Mouse (Mus musculus): ENCODE measurements around the gene Ndfip2. TPM values are rescaled to one million over a fixed set of nuclear protein-coding genes. Genes with fewer than 3 reads are reported as not detected.

The Ndfip2 gene
- polyA plus RNA-seq, 1 experiment from 2014 or later = 65.2 TPM

GRCm38 (mm10) chr14:105292139-105292538 lies 33.8 kb downstream of the Ndfip2 start:
- Histone ChIP-seq H3K9me3 (replicated peaks) (no peaks in the 10 kb centered on the region), H3K9ac (no peak overlapping the region), H3K4me3 (replicated peaks) (no peak overlapping the region), H3K36me3 (peaks cover 40% of the 10 kb centered on the region), H3K4me1 (no peaks in the 10 kb centered on the region), H3K4me2 (no peak overlapping the region), H3K27ac (no peak overlapping the region), H3K27me3 (no peaks in the 10 kb centered on the region)
- 91% methylated on average over 9 of the region's 9 CpGs for WGBS
- ATAC-seq (replicated peaks; ENCODE audit: low FRiP score) = no peak

GRCm38 (mm10) chr14:105293777-105294176 lies 35.4 kb downstream of the Ndfip2 start:
- Histone ChIP-seq H3K4me2 (no peak overlapping the region), H3K4me3 (replicated peaks) (no peak overlapping the region), H3K4me1 (no peaks in the 10 kb centered on the region), H3K27me3 (no peaks in the 10 kb centered on the region), H3K27ac (no peak overlapping the region), H3K36me3 (peaks cover 42% of the 10 kb centered on the region), H3K9ac (no peak overlapping the region), H3K9me3 (replicated peaks) (no peaks in the 10 kb centered on the region)
- WGBS = 78% methylated on average over 3 of the region's 3 CpGs
- 0 out of 2 replicates have a peak, but pooled peaks have one; percentile 29 for ATAC-seq (replicated peaks; ENCODE audit: low FRiP score)

GRCm38 (mm10) chr14:105295820-105296582 lies 37.6 kb downstream of the Ndfip2 start:
- no peaks in the 10 kb centered on the region for H3K27me3 ChIP-seq
- WGBS = 60% methylated on average over 6 of the region's 6 CpGs
- ATAC-seq (replicated peaks; ENCODE audit: low FRiP score) = 0 out of 2 replicates have a peak, but pooled peaks have one; percentile 48

GRCm38 (mm10) chr14:105299744-105300255 lies 41.4 kb downstream of the Ndfip2 start:
- WGBS = 87% methylated on average over 5 of the region's 5 CpGs
- H3K4me2 ChIP-seq = no peak overlapping the region
- H3K27ac ChIP-seq = no peak overlapping the region
- H3K36me3 ChIP-seq = peaks cover 32% of the 10 kb centered on the region
- H3K4me1 ChIP-seq = no peaks in the 10 kb centered on the region
- H3K4me3 ChIP-seq (replicated peaks) = no peak overlapping the region
- ATAC-seq (replicated peaks; ENCODE audit: low FRiP score) = no peak
- no peaks in the 10 kb centered on the region for H3K27me3 ChIP-seq
- H3K9ac ChIP-seq = no peak overlapping the region
- H3K9me3 ChIP-seq (replicated peaks) = no peaks in the 10 kb centered on the region

More at GRCm38 (mm10) chr14:105295820-105296582, 37.6 kb downstream of the Ndfip2 start:
- peaks cover 44% of the 10 kb centered on the region for H3K36me3 ChIP-seq
- no peak overlapping the region for H3K27ac ChIP-seq
- no peak overlapping the region for H3K9ac ChIP-seq
- H3K9me3 ChIP-seq (replicated peaks) = no peaks in the 10 kb centered on the region
- no peak overlapping the region for H3K4me3 ChIP-seq (replicated peaks)
- no peak overlapping the region for H3K4me2 ChIP-seq
- H3K4me1 ChIP-seq = no peaks in the 10 kb centered on the region

GRCm38 (mm10) chr14:105300551-105300950 lies 42.2 kb downstream of the Ndfip2 start:
- Histone ChIP-seq H3K4me2 (no peak overlapping the region), H3K36me3 (peaks cover 25% of the 10 kb centered on the region), H3K9ac (no peak overlapping the region), H3K27ac (no peak overlapping the region), H3K9me3 (replicated peaks) (no peaks in the 10 kb centered on the region), H3K27me3 (no peaks in the 10 kb centered on the region), H3K4me1 (no peaks in the 10 kb centered on the region), H3K4me3 (replicated peaks) (no peak overlapping the region)
- ATAC-seq (replicated peaks; ENCODE audit: low FRiP score) = no peak
- 74% methylated on average over 10 of the region's 10 CpGs for WGBS

GRCm38 (mm10) chr14:105302708-105303107 lies 44.3 kb downstream of the Ndfip2 start:
- Histone ChIP-seq H3K4me3 (replicated peaks) (no peak overlapping the region), H3K4me2 (no peak overlapping the region), H3K27ac (no peak overlapping the region), H3K27me3 (no peaks in the 10 kb centered on the region), H3K4me1 (no peaks in the 10 kb centered on the region), H3K9me3 (replicated peaks) (no peaks in the 10 kb centered on the region), H3K9ac (no peak overlapping the region), H3K36me3 (peaks cover 19% of the 10 kb centered on the region)
- WGBS = 79% methylated on average over 4 of the region's 4 CpGs
- ATAC-seq (replicated peaks; ENCODE audit: low FRiP score) = no peak

GRCm38 (mm10) chr14:105307716-105308115 lies 49.3 kb downstream of the Ndfip2 start:
- no peak overlapping the region for H3K9ac ChIP-seq
- no peak overlapping the region for H3K4me3 ChIP-seq (replicated peaks)
- 77% methylated on average over 4 of the region's 4 CpGs for WGBS
- peaks cover 23% of the 10 kb centered on the region for H3K36me3 ChIP-seq
- no peaks in the 10 kb centered on the region for H3K27me3 ChIP-seq
- no peak for ATAC-seq (replicated peaks; ENCODE audit: low FRiP score)
- H3K27ac ChIP-seq = no peak overlapping the region
- no peak overlapping the region for H3K4me2 ChIP-seq
- H3K4me1 ChIP-seq = no peaks in the 10 kb centered on the region
- no peaks in the 10 kb centered on the region for H3K9me3 ChIP-seq (replicated peaks)

GRCm38 (mm10) chr14:105312366-105312765 lies 54.0 kb downstream of the Ndfip2 start:
- Histone ChIP-seq H3K9ac (no peak overlapping the region), H3K4me3 (replicated peaks) (no peak overlapping the region), H3K4me2 (no peak overlapping the region), H3K4me1 (0 out of 2 replicates have a peak, but pooled peaks cover 2% of the 10 kb centered on the region), H3K9me3 (replicated peaks) (no peaks in the 10 kb centered on the region), H3K36me3 (peaks cover 16% of the 10 kb centered on the region; the same call in 1 of the 2 replicates), H3K27me3 (no peaks in the 10 kb centered on the region), H3K27ac (no peak overlapping the region)
- ATAC-seq (replicated peaks; ENCODE audit: low FRiP score) = no peak
- 90% methylated on average over 4 of the region's 4 CpGs for WGBS

- Histone ChIP-seq H3K4me3 (replicated peaks) (no peak overlapping the region), H3K27ac (no peak overlapping the region), H3K4me2 (no peak overlapping the region), H3K9me3 (replicated peaks) (no peaks in the 10 kb centered on the region), H3K4me1 (0 out of 2 replicates have a peak, but pooled peaks cover 2% of the 10 kb centered on the region), H3K36me3 (peaks cover 13% of the 10 kb centered on the region; the same call in 1 of the 2 replicates), H3K9ac (no peak overlapping the region), H3K27me3 (no peaks in the 10 kb centered on the region)
- ATAC-seq (replicated peaks; ENCODE audit: low FRiP score) = no peak
- 88% methylated on average over 2 of the region's 2 CpGs for WGBS
These were observed 54.6 kb downstream of the Ndfip2 start for GRCm38 (mm10) chr14:105312944-105313343.

- Histone ChIP-seq H3K9me3 (replicated peaks) (no peaks in the 10 kb centered on the region), H3K36me3 (peaks cover 11% of the 10 kb centered on the region; the same call in 1 of the 2 replicates), H3K4me2 (no peak overlapping the region), H3K27ac (no peak overlapping the region), H3K4me3 (replicated peaks) (no peak overlapping the region), H3K9ac (no peak overlapping the region), H3K27me3 (no peaks in the 10 kb centered on the region), H3K4me1 (0 out of 2 replicates have a peak, but pooled peaks cover 2% of the 10 kb centered on the region)
- WGBS = 48% methylated on average over 5 of the region's 5 CpGs
- ATAC-seq (replicated peaks; ENCODE audit: low FRiP score) = no peak
These were observed 55.5 kb downstream of the Ndfip2 start for GRCm38 (mm10) chr14:105313877-105314276.

GRCm38 (mm10) chr14:105321712-105322111 lies 63.3 kb downstream of the Ndfip2 start:
- WGBS = 78% methylated on average over 3 of the region's 3 CpGs
- ATAC-seq (replicated peaks; ENCODE audit: low FRiP score) = no peak
- H3K27ac ChIP-seq = no peak overlapping the region
- H3K4me1 ChIP-seq = no peaks in the 10 kb centered on the region; the same call in 1 of the 2 replicates
- no peak overlapping the region for H3K9ac ChIP-seq
- no peak overlapping the region for H3K4me2 ChIP-seq
- no peak overlapping the region for H3K4me3 ChIP-seq (replicated peaks)
- H3K36me3 ChIP-seq = no peaks in the 10 kb centered on the region
- no peaks in the 10 kb centered on the region for H3K27me3 ChIP-seq
- no peaks in the 10 kb centered on the region for H3K9me3 ChIP-seq (replicated peaks)

- no peak for ATAC-seq (replicated peaks; ENCODE audit: low FRiP score)
- Histone ChIP-seq H3K4me2 (no peak overlapping the region), H3K27ac (no peak overlapping the region), H3K4me3 (replicated peaks) (no peak overlapping the region), H3K9me3 (replicated peaks) (no peaks in the 10 kb centered on the region), H3K36me3 (no peaks in the 10 kb centered on the region), H3K27me3 (no peaks in the 10 kb centered on the region), H3K9ac (no peak overlapping the region), H3K4me1 (no peaks in the 10 kb centered on the region; the same call in 1 of the 2 replicates)
- 75% methylated on average over 5 of the region's 5 CpGs for WGBS
These were observed 64.5 kb downstream of the Ndfip2 start for GRCm38 (mm10) chr14:105322829-105323228.

Data from kidney, embryonic 15.5 days (tissue).